Mouse (Mus musculus) frontal cortex, postnatal 36 days (tissue): Measurements from ENCODE around the gene Ahnak.
"Not testable (repeated sequence)": the region's sequence is repeated elsewhere in the genome, so short reads cannot be mapped to it uniquely, and the experiment has no call there.

Experiments used
- DNase-seq, 2 experiments: peaks; one replicate each; pipeline ENCODE4 v3.0.0; 2022; ENCODE audit warnings: low spot score in 2 of 2

Gene Ahnak

DNA sequence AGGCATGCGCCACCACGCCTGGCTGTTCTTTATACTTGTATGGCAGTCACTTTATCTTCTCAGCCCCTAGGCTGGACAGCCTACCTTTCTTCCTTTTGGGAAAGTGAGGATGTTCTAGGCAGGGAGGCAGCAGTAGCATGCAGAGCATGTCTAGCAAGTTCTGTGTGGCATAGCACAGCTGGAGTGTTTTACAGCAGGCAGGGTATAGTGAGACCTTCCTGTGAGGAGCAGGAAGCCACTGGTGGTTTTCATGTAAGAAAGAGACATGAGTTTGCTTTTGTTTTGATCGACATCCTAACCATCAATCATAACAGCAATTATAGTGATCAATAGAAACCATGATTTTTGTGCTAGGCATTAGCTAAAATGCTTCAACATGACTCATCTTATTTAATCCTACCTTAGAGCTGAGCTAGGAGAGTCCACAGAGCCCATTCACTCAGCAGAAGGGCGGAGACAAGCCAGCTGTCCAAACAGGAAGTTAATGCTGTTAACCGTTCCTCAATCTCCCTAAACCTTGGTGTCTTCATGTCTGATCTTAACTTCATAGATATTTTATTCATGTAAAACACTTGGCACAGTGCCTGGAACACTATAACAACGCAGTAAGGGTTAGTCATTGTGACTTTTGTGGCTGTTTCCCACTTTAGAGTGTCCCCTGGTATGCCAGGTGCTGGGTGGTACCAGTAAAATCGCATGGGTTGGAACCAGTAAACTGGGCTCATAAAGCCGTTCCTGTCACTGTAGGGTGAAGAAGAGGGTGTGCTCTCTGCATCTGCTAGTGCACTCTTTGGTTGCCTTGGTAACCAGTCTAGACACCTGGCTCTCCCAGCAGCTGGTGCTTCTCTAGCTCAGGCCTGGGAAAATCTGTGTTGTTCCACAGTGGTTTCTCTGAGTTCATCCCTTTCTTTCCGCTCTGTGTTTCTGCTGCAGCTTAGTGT, 76.8 kb downstream of the Ahnak start:
- DNase-seq: peak; percentile 21 to 55

DNA sequence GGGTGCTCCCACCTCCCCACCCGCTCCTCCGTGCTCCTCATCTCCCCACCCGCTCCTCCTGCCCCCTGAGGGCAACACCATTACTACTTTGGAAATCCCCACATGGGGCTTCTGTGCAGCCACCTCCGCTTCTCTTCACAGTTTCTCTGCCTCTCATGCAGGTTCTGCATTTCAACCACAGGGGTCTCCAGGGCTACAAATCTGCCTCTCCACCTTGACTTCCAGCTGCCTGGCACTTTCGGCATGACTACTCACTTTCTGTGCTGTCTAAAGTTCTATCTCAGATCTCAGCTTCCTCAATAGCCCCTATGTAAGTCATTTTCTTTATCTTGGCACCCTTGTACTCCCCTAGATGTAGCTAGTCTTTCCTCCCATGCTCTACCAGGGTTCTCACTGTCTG, 78.2 kb downstream of the Ahnak start:
- no peak for DNase-seq

DNA sequence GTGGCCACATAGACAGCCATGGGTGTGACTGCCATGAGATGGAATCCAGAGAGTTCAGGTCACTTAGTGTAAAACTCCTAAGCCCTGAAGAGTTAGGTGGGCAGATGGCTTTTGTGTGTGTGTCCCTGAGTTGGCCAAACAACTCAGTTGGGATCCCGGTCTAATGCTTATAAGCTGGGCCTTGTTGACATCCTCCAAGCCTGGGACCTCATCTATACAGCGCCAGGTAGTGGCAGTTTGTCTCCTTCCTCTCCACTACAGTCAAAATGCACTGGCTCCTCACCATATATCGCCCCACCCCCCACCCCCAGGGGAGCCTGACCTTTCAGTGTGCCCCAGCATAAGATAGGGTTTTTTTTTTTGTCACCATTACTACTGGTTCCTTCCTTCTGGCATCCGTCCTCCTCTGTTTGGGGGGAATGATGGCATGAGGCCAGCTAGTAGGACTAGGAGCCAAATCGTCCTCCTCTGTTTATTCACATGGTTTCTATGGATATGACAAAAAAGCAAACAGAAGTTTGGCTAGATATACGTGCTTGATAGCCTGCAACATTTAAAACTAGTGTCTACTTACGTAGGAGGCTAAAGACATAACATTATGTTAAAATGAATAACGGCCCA, 80.7 kb downstream of the Ahnak start:
- DNase-seq: peak in 1 of 2 experiments; percentile 20

DNA sequence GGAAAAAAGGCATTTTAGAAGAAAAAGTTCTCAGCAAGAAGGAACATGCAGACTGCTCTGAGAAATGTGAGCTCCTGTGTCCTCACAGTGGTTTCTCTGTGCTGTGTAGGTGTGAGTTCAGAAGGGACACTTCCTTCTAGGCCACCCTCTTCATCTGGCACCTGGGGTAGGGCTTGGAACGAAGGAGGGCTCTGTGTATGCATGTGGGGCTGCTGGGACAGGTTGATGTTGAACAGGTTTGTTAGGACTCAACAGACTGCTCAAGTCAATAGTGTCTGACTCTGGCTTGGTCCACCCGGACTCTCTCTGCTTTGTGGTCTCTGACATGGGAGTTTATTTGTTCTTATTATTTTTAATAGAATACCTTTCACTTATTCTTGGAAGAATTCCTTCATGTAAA, 81.2 kb downstream of the Ahnak start:
- no peak for DNase-seq

DNA sequence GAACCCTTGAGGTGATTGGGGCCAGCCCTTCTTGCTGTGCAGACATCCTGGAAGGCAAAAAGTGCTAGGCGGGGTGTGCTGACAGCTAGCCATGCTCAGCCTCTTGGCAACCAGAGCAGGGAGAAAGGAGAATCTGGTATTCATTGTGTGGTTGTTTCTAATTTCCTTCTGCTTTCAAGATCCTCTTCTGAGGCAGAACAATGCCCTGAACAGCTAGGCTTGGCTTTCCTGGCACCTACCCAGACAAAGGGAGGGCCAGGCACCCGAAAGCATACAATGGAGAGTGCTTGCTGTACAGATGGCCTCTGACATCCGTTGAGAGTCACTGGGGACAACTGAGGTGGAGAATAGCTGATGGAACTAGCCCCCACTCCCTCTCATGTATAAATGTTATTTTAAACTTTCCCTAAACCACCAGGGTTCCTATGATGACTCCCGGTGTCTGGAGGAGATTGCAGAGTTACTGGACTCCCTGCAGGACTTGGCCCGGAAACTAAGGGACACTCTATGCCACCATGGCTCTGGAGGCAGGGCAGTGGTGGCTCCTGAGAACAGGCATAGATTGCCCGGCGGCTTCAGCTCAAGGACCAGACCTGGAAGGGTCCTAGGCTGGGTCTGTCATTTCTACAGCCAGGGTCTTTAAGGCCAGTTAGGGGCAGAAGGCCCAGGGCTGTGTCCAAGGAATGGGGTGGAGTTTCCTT, 82.5 kb downstream of the Ahnak start:
- DNase-seq: peak in 1 of 2 experiments; percentile 21

DNA sequence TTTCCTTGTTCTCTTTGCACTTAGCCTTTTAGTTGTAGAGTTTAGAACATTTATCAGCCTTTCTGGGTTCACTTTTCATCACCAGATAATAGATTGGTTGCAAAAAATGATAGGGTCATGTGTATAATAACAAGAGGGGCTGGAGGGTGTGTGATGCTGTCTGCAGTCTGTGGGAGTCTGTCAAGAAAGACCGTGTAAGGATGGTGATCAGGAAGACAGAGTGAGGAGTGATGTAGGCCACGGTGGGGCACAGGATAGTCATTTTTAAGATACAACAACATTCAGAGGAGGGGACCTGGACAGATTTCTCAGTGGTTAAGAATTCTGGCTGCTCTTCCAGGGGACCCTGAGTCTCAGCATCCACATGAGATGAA, 83.1 kb downstream of the Ahnak start:
- no peak for DNase-seq

DNA sequence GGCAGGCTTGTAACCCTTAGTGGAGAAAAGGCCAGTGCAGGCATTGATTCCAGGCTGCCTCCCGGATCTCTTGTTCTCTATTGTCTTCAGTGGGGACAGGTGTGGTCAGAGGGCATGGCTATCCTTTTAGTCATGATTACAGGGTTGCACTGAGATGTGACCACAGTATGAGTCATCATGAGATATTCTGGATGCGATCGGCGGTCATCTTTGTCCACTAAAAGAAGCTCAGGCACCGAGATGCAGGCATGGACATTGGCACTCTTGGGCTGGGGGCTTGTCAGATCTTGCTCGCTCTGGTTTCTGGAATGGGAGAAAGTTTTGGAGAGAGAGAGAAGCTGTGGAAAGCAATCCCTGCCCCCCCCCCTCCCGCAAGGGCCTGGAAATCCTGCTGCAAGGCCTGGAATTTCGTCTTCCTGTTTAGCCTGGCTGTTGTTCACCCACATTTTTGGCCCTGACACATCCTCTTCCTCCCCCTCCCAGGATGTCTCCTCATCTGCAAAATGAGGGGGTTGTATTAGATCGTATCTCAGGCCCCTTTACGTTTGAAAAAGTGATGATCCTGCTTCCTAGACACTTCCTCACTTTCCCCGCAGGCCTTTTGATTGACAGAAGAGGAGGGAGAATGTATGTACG, 84.8 kb downstream of the Ahnak start:
- DNase-seq: no peak

DNA sequence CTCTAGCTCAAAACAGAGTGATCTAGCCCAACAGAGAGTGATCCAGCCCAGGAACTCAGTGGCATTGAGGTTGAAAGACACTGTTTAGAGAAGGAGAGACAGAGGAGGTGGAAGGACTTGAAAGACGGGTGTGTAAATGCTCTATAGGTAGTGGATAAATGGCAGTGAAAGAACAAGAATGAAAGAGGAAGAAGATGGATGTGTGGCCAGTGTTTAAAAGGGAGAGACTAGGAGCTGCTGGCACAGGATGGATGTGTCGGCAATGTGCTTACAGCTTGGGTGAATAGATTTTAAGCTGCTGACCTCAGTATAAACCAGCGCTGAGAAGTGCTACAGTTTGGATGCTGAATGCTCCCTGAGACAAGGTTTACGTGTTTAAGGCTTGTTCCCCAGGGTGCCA, 85.3 kb downstream of the Ahnak start:
- no peak for DNase-seq

DNA sequence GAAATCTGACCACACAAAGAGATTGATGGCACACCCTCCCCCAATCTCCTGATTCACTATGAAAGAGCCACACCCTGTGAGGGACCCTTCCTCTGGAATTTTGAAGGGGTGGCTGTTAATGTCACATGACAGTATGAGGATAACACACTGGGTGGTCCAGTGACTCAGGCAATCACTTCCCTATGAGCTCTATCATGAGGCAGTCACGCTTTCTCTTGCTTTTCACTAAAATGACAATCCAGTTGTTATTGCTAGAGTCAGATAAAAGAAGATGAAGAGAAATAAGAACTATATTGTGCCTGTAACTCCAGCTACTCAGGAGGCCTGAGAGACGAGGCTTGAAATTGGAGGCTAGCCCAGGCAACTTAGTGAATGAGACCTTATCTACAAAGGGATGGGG, 86.5 kb downstream of the Ahnak start:
- DNase-seq: no peak

DNA sequence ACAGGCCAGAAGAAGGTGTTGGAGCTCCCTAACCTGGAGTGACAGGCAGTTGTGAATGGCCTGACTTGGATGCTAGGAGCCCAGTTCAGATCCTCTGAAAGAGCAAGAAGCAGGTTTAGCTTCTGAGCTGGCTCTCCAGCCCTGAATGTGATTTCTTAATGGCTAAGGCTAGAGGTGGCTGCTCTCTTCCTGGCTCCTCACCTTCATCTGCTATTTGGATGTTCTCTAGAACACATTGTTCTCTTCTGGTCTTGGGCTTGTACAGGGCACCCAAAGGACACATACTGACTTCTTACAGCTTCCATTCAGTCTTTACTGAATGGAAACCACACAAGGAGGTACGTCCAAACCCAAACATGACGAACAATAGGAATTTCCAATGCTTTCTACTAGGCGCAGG, 87.0 kb downstream of the Ahnak start:
- no peak for DNase-seq

DNA sequence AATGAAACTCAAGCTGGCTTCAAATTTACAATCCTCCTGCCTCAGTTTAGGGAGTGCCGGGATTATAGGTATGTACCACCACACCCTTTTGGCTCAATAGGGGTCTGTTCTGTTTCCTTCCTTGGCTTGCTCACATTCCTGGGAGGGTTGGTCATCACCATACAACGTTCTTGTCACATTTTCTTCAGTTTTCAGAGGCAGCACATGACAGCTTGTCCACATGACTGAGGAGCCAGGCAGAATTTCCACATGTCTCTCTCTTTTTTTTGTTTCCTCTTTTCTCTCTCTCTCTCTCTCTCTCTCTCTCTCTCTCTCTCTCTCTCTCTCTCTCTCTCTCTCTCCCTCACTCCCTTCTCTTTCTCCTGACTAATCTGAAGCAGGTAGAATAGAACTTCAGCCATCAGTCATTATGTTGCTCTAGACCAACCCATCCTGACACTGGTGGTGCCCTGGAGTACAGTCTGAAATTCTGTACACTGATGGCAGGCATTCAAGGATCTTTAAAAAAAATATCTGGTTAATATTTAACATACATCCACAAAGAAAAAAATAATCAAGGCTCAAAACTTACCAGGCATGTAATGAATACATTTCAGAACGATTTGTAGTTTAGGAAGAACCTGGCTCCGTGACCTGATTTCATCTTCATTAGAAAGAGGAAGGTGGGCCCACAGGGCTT, 88.0 kb downstream of the Ahnak start:
- no peak for DNase-seq

DNA sequence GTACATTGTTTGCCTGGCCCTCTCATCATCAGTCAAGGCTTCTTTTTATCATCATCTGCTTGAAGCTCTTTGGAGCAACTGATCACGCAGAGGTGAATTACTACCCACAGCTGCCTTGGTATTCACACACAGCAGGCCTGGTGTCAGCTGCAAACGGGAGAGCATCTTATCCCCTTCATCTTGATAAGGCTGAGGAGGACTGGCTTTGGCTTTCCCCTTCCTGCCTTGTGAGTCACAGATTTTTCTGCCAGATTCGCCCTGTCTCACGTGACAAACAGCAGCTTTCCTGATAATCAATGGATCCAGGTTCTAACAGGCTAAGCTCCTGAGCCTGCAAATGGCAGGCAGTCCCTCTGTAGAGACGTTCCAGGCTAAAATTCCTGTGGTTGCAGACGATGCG, 90.8 kb downstream of the Ahnak start:
- no peak for DNase-seq

DNA sequence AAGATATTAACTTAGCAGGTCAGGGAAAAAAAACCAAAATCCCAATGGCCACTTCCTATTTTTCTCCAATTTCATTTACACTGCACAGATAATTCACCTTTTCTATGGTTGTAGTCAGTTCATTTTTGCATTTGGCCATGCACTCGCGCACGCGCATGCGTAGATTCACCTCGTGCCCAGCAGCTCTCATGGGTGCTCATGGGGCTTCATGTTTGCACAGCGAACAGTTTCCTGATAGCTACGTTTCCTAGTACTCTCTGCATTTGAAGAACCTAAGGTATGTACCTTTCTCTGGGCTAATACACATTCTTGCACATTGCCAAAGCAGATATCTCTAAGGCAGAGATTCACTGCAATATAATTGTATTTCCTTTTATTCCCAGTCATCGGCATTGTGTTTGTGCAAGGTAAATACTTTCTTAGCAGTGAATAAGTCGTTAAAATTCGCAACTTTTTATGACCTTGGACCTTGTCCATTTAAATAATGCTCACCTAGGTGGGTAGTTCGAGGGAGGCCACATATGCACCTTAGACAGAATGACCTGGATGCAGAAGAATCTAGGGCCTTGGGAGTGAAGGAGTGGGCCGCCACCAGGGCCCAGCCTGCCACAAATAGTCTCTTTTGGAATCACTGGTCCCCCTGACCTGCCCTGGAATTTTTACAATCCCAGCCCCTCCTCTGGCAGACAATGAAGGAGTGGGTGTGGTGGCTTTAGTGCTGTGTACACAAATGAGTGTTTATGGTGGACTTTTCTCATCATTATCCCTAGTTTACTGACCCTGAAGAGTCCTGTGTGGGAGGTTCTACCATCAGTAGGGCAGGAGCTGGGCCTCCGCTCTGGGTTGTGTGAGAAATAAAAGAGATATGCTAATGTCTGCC, 92.5 kb downstream of the Ahnak start:
- no peak for DNase-seq

DNA sequence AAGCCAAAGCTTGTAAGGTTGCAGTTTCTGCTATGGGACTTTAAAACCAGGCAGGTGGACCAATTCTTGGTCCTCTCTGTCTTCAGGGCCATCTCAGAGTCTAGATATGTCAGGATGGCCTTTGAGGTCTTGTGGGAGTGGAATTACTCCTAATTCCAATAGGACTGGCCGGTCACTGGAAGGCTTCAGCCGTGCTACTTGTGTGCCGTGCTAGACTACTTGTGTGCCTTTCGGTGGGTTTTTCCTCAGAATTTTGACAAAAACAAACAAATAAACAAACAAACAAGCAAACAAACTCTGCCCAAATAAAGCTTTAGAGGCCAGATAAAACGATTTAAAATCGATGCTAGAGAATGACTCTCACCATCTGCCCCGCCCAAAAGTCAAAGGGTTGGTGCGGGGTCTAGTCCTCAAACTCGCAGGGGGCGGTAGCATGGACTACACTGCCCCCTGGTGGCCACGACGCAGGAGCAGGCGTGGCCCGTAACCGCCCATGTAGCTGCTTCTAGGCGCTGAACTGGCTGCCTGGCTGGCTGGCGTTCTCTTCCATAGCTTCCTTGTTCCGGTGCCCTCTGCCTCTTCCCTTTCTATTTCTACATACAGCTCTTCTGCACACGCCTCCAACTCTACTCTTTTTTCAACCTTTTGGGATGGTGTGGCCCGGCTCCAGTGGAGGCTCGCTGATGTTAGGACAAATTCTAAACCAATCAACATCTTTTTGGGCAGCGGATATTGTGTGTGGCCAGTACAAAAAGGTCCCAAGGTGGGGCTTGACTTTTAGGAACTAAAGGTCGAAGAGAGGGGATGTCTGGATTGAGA, 93.3 kb downstream of the Ahnak start:
- DNase-seq: peak; percentile 58 to 69

DNA sequence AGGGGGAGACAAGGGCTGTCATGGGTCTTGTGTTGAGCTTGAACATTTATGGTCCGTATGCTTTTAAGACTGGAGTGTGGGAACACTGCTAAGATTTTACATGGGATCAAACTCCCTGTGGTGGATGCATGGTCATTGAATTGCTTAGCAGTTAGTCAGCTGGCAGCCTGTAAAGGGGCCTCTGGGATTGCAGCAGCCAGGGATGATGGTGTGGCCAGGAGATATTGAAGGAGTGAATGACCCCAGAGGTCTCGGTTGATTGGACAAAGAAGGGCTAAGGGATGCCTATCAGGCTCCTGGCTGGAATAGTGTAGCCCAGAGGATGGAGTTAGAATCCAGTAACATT, 93.9 kb downstream of the Ahnak start:
- no peak for DNase-seq

DNA sequence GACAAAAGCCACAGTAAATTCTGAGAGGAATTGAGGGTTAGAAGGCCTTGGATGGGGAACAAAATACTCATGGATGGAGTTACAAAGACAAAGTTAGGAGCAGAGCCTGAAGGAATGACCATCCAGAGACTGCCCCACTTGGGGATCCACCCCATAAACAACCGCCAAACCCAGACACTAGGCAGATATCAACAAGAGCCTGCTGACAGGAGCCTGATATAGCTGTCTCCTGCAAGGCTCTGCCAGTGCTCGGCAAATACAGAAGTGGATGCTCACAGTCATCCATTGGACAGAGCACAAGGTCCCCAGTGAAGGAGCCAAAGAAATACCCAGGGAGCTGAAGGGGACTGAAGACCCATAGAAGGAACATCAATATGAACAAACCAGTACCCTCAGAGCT, 94.8 kb downstream of the Ahnak start:
- not testable (repeated sequence) for DNase-seq

DNA sequence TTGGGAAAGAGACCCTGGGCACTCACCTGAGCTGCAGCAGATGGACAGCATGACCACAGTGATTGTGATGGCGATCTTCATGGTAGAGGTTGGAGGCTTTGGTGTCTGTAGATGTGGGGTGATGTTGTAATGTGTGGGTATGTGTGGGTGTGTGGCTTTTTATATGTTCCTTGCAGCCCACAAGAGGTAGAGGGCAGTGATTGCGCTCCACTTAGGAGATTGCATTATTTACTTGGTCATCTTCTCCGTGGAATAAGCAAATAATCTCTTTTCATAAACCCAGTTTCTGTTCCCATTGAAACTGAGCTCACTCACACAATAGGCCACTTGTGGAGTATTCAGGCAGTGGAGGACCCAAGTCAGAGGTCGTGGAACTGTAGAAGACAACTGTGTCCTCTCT, 98.7 kb downstream of the Ahnak start, which contains the start of gene Scgb1a1:
Gene Scgb1a1, minus strand, starts transcription at position 138 of the 400 bp plus-strand sequence.
- DNase-seq: no peak

DNA sequence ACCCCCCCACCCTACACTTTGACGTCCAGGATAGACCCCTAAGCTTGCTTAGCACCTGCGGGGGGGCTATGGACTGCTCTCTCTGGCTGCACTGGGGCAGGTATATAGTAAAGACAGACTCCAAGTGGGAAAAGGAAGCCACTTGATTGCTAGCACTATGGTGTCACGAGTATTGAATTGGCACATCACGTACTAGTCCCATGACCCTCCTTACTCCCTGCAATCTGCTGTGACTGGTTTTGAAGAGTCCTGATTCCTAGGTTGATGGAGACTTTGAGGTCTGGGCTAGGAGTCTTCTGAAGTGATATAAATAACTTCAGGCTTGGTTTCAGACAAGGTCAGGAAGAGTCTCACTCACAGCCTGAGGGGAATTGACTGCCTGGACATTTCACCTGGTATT, 101.1 kb downstream of the Ahnak start:
- no peak for DNase-seq

DNA sequence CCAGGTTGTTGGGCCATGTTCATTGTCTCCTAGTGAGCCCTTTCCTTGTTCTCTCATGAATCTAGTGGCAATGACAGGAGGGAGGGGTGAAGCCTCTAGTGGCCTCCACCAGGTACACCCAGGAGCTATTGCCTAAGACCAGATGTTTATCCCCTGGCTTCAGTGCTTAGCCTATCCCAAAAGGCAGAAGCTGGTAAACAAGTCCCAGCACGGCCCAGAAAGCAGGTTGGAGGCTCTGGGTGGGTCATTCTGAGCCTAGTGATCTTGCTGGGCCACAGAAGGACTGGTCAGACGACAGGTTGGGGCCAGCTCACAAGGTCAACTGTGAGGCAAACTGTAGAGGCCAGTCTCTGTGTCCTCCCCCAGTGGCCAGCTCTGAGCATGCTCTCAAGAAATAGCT, 101.6 kb downstream of the Ahnak start:
- DNase-seq: no peak

DNA sequence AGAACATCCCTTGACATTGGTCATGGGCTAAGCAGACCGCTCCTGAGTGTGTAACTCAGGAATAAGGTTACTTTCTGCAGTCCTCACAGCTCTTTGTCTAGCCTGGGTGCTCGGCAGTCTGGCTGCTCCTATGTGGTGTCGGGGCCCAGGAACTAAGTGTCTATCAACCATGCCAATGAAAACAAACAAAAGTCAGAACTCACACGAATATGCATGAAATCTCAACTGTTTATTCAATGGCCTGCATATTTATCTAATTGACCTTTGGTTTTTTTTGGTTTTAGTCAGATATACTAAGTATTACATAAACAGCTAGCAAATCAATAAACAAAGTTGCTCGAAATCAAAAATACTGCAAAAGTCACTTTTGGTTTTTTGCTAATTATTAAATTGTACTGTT, 106.0 kb downstream of the Ahnak start:
- no peak for DNase-seq
